Mouse (Mus musculus): ENCODE data around the gene Apba2.

Gene Apba2

DNA sequence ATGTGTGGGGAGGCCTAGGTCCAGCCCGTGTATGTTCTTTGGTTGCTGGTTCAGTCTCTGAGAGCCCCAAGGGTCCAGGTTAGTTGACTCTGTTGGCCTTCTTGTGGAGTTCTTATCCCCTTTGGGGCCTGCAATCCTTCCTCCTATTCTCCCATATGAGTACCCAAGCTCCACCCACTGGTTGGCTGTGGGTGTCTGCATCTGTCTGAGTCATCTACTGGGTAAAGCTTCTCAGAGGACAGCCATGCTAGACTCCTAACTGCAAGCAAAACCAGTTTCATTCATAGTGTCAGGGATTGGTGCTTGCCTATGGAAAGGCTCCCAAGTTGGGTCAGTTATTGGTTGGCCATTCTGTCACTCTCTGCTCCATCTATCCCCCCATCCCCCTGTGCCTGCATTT is 29.8 kb downstream of the Apba2 start:
- DNase-seq (ENCODE audit: low read depth, low spot score), result no peak

DNA sequence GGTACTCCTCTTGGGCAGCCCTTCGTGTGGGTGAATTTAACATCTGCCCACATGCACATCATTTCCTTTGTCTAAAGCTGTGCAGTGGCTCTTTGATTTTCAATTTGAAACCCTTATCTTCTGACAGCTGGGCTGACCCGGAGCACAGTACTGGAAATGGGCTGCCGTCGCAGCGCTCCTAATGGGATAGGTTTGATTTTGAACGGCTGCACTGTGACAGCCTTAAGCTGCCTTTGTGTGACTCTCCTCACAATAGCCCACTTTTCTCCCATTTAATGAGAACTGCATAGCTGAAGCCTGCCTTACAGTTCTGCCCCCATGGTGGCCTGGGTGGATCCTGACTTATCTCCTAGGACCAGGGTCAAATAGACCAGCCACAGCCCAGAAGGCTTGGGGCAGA is 31.9 kb downstream of the Apba2 start:
- DNase-seq (ENCODE audit: low read depth, low spot score), result no peak

DNA sequence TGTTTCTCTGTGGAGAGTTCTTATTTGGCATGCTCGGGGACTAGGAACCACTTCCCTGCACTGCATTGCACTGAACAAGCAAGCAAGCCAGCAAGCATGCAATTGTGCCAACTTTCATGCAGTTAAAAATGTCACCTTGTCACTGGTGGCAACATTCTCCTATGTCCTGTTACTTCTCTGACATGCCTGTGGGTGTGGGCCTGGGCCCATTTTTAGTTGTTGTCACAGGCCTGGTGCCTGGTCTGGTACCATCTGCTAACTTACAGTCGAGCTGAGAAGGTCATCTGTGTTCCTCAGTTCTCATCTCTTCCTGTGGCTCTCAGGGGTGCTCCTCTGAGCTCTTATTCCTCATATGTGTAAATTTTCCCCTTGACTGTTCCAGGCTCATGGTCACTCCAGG is 33.8 kb downstream of the Apba2 start:
- DNase-seq (ENCODE audit: low read depth, low spot score), result no peak

DNA sequence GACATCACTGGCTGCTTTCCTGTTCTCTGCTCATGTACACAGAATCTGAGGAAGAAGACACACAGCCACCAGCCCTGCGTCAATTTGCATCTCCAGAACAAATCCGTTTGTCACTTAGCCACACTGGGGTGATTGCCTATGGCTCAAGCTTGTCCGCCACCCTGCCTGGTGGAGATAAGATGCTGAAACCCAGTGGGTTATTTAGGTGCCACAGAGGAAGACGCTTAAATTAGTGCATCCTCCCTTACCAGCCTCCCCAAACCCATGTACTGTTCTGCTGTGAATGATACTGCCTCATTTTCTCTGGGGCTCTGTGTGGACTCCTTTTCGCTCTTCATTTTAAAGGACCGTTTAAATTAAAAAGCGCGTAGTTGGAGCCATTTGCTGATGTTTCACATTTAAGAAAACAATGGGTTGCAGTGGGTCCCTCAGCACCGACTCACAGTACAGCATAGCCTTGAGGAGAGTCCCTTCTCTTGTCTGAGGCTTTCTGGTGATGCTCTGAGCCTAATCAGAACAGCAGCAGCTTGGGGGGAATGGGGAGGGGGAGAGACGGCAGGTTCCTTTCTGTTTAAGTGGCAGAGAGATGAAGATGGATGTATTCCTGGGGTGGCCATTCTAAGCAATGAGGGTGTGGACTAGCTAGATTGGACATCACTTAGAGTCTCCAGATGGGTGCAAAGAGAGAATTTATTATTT is 38.1 kb downstream of the Apba2 start:
- no peak for DNase-seq (ENCODE audit: low read depth, low spot score)

DNA sequence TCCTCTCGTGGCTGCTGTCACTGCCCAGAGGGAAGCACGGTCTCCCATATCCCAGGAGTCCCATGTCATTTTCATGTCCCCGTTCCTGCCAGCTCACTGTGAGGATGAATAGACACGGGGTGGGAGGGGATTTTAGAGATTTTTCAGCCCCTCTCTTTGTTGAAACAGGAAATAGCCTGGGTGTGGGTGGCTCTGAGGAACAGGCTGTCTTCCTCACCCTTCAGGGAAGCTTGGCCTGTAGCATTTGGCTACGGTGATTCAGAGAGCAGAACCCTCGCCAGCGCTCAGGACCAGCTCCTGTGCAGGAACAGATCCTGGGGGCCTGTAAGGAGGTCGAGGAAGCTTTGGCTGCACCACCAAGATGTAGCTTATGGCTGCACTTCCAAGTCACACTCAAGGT is 45.3 kb downstream of the Apba2 start:
- no peak for DNase-seq (ENCODE audit: low read depth, low spot score)

DNA sequence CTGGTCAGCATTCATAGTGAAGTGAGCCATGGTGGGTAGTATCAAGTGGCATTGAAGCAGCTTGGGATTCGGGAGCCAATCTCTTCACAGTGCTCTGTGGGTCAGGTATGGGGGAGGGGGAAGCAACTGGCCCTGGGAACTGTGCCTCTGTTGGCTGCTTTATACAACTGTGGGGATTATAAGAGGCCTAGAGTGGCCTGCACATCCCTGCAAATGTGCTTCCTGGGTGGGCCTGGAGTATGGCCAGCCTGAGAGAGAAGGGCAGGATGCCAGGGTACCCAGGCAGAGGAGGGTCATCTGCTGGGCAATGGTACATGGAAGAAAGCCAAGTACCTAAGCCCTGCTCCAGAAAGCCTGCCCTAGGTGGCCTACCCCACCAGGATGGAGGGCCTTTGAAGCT is 49.4 kb downstream of the Apba2 start:
- no peak for DNase-seq (ENCODE audit: low read depth, low spot score)

DNA sequence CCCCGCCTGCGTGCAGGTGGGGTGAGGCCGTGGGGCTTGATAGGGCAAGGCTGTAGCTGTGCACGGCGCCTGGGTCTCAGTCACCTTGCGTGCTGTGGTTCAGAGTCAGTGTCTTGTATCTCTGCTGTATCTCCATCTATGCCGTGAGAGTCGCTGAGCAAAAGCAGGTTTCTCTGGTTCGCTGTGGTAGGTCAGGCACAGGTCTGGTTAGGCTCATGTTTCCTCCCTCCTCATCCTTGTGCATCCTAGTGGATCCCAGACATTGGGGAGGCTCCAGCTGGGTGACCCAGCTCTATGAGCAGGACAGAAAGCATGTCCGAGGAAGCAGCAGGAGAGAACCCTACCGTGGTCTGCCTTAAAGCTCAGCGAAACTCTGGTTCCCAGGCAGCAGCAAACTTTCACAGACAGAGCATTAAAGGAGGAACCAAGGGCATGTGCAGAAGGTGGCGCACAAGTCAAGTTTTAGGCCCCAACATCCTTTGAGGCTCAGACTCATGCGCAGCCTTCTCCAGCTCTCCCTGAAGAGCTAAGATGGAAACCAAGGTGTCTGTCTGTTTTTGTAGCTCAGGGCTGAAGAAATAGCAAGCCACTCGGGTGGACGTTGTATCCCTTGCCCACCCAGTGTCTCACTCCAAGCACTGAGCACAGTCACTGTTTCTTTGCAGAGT is 51.2 kb downstream of the Apba2 start:
- no peak for DNase-seq (ENCODE audit: low read depth, low spot score)

DNA sequence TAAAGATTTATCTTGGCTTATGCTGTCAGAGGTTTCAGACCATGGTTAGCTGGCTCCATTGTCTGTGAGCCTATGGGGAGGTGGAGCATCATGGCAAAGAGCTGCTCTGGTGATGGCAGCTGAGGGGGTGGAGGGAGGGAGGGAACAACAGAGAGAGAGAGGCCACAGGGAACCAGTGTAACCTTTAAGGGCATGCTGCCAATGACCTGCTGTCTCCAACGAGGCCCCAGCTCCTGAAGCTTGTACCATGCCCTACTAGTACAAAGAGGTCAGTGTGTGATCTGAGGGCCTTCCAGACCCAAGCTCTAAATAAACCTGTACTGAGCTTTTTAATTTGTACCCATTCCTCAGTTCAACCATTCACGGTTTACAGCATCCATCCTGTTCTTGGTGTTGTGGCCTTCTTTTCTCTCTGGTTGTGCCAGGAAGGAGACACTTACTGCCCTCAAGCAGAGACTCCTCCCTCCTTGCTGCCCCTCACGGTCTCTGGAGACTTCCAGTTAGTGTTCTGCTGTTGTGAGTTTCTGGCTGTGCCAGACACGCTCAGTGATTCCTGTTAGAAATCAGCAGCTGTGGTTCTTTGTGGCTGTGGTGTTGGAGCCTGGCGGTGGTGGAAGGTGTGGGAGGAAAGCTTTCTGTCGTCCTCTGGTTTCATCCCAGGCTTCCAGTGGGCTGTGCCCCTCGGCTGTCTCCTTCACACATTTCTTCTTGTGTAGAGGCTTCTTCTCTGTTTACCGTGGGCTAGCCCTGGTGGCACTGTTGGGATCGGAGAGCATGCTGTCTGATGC is 60.4 kb downstream of the Apba2 start:
- no peak for DNase-seq (ENCODE audit: low read depth, low spot score)

DNA sequence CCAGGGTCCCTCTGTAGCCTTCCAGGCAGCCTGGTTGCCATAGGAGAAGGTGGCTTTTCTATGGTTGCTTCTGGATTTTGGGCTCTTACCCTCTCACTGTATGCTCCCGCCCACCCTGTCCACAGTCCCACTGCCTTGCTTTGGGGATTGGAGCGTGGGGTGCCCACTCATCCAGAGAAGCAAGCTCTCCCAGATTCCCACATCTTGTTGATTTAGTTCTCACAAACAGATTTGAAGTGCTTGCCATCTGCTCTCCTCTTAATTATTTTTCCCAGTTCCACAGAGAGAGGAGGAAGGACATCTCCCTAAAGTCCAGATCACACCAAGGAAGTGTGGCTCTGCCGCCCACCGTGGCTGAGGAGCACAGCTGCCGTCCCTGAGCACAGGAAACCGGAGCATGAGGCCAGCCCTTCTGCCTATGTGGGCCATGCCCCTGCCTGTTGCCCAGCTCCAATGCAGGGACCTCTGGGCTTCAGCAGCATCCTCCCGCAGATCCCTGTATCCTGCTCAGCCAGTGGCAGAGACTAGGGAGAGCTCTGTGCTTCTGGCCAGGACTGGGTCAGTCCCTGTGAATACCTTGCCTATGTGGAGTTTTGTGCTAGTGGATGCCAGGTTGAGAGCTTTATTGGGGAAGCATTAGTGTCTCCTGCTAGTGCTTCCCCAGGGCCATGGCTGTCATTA is 63.5 kb downstream of the Apba2 start:
- no peak for DNase-seq (ENCODE audit: low read depth, low spot score)

DNA sequence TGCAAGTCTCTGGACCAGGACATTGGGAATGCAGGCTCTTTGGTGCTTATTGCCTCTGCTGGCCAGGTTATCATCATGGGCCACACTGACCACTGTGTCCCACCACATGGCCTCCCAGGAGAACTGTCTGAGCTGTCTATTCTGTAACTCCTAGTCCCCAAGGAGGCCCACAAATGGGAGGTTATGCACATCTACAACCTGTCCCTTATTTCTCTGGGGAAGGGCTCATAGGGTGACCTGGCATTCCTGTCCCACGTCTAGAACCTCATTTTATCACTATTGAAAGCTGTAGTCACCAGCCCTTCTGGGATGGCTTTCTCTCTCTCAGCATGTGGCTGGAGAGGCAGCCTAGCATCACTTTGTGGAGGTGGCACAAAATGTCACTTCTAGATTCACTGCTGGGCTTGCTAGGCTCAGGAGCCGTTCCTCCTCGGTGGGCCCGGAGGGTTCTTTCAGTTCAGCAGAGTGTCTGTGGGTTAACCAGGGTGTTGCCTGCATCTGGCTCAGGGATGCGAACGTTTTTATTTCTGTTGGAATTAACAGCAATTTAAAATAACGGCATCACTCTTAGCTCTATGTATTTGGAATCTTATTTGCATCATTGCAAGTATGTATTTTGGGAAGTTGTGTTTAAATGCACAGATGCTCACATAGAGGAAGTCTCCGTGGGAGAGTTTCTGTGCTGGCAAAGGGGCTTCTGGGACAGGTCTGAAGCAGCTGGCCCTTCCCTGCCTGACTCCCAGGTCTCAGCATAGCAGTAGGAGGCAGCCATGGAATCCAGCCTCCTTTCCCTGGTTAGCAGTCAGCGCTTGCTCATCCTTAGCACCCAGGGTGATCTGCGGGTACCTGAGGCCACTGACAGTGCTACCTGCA is 65.1 kb downstream of the Apba2 start:
- DNase-seq (ENCODE audit: low read depth, low spot score), result no peak

DNA sequence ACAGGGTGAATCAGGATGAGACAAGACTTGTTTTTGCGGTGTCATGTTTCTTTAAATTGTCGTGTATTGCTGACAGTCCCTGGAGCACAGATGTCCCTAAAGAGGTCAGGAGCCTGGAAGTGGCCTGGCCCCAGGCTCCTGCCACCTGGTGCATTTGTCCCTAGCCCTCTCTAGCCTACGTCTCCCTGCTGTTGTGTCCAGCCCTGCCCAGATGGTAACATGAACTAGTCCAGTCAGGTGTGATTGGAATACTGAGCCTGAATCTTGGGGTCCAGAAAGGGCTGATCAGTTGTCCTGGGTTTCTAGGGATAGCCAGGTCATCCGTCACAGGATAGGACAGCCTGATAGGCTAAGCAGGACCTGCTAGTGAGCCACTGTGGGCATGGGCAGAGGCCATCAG is 67.2 kb downstream of the Apba2 start:
- no peak for DNase-seq (ENCODE audit: low read depth, low spot score)

DNA sequence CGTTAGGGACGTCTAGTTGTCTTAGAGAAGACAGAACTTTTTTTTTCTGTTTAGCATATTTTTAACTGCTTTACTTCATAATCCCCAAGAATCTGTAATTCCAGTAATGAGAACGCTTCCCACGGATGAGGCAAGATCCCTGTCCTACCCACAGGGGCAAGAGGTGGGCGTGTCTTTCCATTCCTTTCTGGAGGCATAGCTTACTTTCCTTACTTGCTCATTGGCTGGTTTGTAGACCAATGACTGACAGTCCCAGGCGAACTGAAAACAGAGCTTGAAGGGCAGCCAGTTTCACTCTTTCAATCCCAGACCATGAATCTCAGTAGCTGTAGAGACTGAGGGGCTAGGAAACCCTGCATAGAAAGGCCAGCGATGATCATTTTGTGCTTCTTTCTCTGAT is 68.2 kb downstream of the Apba2 start:
- no peak for DNase-seq (ENCODE audit: low read depth, low spot score)

DNA sequence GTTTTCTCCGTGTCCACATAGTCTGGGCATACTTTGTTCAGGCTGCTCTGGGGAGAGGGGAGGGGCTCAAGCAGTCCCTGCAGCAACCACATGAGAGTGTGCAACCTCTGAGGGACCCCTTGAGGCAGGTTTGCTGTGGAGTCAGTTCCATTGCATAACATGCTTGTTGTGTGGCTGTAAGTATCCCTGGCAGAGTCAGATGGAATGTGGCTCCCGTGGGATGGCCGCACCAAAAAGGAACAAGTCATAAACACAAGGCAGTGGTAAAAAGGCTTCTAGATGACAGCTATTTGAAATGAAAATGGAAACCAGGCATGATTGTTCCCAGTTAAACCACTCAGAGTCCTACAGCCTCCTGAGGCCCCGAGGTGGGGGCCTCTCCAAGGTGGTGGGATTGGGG is 69.4 kb downstream of the Apba2 start:
- no peak for DNase-seq (ENCODE audit: low read depth, low spot score)

DNA sequence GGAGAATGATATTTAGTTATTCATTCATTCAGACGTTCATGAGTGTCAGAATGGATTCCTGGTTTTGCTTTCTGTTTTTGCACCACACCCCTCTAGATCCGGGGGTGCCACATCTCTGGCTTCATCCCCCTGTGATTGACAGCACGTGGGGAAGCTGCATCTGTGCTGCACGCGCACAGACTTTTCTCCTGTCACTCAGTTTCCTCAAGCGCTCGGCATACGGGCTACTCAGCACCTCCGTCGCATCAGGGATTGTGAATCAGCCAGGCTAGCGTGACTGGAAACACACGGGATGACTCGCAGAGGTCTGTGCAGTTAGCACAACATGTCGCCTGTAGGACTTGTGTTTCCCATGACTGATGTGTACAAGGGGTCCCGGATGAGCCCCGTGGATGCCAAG is 72.6 kb downstream of the Apba2 start:
- no peak for DNase-seq (ENCODE audit: low read depth, low spot score)

DNA sequence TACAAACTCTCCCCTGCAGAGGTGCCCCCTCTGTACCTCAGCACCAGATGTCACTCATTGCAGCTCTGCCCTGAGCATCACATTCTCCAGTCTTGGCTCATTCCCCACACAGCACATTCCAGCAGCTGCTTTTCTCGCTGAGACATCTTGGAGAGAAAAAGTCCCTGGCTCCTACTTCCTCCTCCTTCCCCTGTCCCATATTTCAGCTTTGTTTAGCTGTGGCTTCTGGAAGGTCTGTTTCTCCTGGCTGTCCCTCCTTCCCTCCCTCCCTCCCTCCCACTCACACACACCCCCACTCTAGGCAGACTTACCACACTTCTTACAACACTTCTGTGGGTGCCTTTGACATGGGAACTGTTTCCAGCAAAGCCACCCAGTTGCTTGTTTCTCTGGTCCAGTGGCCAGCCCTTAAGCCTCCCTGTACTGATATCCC is 75.0 kb downstream of the Apba2 start:
- no peak for DNase-seq (ENCODE audit: low read depth, low spot score)

DNA sequence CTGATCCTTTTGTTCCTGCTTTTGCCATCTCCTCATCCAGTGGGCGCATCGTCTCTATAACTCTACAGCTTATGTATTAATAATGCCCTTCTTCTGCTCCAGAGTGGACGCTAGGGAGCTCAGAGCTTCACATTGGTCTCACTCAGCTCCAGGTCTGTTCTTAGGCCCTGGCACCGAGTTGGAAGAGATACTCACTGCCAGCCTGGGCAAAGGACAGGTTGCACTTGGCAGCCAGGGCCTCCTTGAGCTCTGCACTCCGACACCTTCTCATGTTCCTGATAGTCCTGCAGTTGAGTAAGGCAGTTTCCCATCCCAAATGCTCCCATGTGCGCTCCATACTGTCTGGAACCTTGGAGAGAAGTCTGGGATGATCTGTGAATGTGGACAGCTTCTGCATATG is 76.7 kb downstream of the Apba2 start:
- no peak for DNase-seq (ENCODE audit: low read depth, low spot score)

DNA sequence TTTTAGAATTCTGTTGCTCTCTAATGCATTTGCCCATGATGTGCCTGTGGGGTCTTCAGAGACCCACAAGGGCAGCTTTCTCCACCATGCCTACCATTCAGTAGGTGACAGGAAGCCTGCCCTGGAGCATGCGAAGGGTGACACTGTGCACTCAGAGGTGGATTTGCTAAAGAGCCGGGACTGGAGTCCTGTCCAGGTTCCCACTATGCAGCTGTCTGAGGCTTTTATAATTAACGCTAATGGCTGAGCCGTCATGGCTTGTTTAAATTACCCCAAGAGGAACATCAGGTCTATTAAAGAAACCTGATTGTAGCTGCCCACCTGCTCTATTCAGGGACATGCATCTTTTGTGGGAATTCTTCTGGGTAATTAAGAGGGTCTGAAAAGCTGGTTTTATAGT is 78.4 kb downstream of the Apba2 start:
- no peak for DNase-seq (ENCODE audit: low read depth, low spot score)

DNA sequence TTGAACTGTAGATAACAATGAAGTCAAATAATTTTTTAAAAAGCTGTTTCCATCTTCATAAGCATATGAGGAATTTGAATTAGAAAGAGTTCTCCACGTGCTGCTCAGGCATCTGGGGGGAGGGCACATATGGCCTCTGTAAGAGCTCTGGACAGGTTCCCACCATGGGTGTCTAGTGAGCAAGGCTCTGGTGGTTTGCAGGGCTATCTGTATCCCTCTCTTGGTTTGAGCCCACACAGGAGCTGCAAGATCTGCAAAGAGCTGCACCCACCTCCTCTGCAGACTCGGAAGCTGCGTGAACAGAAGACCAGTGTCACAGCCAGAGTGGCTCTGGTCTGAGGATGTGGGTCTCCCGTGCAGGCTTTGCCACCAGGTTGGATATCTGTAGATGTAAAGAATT is 78.8 kb downstream of the Apba2 start:
- no peak for DNase-seq (ENCODE audit: low read depth, low spot score)

DNA sequence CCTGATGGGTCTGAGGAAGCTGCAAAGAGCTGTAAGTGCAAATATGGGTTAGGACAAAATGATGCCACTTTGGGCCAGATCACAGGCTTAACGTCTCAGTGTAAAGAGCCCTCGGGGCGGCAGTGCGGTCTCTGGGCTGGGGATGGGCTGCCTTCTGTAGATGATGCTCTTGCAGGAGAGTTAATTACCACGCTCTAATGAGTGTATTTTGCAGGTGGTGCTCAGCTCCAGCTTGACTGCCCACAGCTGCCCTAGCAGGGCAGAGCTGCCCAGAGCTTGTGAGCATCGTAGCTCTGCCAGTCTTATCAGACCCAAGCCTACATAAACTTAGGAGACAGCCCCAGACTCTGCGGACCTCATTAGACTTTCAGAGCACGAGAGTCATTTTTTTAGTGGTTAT is 80.9 kb downstream of the Apba2 start:
- DNase-seq (ENCODE audit: low read depth, low spot score), result no peak

DNA sequence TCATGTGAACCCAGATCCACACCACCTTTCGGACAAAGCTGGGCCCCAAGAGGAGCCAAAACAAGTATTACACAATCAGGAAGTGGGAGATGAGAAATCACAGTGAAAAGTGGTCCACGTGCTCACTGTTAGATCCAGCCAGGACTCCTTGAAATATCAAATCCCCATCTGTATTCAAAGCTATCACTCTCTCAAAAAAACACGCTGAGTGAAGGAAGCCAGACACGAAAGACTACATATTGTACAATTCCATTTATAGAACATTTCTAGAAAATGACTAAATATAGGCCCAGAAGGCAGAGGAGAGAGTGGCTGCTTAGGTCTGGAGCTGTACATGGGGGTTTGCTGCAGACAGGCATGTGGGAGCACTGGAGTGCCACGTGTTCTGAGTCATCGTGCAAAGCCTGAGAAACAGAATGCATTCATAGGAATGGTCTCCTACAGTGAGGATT is 82.2 kb downstream of the Apba2 start:
- DNase-seq (ENCODE audit: low read depth, low spot score), result no peak

DNA sequence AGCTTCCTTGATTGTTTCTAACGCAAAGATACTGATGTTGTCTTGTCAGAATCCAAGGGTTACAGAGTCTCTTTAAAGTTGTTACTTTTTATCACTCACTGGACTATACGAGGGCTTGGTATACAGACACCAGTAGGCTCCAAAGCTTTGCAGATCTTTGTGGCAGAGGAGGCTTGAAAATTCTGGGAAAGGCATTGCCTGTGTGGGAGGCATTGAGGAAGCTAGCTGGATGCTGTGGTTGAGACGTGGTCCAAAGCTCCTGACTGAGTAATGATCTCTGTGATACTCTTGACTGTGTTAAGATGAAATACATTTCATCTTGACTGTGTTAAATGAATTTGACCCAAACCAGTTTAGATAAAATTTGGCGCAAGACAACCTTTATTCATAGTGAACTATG is 84.6 kb downstream of the Apba2 start:
- no peak for DNase-seq (ENCODE audit: low read depth, low spot score)
